Mouse (Mus musculus): ENCODE measurements around the gene Sdc3.

Sdc3 gene

GRCm38 (mm10) chr4:130791811-130792375 is 444 bp upstream of the Sdc3 start:
- DNase-seq (ENCODE audit: low read depth in 2 of 2, low spot score in 2 of 2), result peak in 1 of 2 experiments; percentile 8

DNA sequence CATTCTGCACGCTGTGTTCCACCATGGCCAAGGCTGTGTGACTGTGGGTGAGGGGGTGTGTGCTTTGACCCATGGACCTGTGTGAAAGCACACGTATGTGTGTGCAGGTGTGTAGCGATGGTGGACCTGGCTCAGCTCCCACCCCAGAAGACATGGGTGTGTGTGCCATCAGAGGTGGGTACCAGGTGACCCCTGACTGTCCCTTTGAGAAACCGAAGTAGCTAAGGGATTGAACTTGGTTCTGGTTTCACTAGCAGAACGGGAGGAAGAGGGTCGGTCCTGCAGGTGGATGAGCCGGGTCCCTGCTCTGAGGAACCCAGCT is 804 bp downstream of the Sdc3 start:
- DNase-seq (ENCODE audit: low read depth in 2 of 2, low spot score in 2 of 2), result no peak

- DNase-seq (ENCODE audit: low read depth in 2 of 2, low spot score in 2 of 2), result no peak
These were observed 2.4 kb downstream of the Sdc3 start for GRCm38 (mm10) chr4:130794771-130795170.

GRCm38 (mm10) chr4:130795970-130796369 is 3.6 kb downstream of the Sdc3 start:
- DNase-seq (ENCODE audit: low read depth in 2 of 2, low spot score in 2 of 2), result no peak

DNA sequence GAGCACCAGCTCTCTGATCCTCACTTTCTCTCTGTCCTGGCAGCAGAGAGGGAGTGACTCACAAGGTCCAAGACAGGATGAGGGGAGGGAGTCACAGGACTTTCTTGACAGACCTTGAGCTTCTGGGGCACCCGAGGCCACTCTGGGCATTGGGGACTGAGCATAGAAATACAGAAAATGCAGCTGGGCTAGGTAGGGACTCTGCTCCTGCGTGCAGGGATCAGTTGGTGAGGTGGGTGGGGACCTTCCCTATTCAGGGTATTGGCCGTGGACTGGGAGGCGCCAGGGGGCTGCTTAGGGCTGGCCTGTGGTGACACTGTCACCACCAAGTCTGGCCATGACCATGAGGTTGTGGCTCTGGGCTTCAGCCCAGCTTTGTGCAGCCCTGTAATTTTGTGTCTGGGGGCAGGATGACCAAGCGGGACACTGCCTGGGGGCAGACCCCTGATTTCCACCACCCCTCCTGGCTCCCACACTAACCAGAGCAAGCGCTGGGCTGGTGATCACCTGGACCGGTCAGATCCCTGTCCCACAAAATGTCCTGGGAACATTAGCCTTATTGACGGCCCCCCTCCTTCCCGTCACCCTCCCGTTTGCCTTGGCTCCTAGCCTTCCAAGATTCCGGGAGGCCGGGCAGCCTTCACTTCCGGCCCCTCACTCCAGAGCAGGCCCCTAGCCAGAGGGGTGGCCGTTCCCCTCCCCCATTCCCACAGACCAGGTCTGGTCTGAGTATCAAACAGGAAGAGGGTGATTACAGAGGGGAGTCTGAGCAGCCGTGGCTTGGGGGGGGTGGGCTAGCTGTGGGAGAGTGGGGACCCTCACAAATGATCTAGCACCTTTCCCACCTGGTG is 5.1 kb downstream of the Sdc3 start:
- DNase-seq (ENCODE audit: low read depth in 2 of 2, low spot score in 2 of 2), result no peak

GRCm38 (mm10) chr4:130798416-130798815 is 6.1 kb downstream of the Sdc3 start:
- no peak for DNase-seq (ENCODE audit: low read depth in 2 of 2, low spot score in 2 of 2)

GRCm38 (mm10) chr4:130799118-130799517 is 6.8 kb downstream of the Sdc3 start:
- no peak for DNase-seq (ENCODE audit: low read depth in 2 of 2, low spot score in 2 of 2)

GRCm38 (mm10) chr4:130799582-130799981 is 7.2 kb downstream of the Sdc3 start:
- no peak for DNase-seq (ENCODE audit: low read depth in 2 of 2, low spot score in 2 of 2)

DNA sequence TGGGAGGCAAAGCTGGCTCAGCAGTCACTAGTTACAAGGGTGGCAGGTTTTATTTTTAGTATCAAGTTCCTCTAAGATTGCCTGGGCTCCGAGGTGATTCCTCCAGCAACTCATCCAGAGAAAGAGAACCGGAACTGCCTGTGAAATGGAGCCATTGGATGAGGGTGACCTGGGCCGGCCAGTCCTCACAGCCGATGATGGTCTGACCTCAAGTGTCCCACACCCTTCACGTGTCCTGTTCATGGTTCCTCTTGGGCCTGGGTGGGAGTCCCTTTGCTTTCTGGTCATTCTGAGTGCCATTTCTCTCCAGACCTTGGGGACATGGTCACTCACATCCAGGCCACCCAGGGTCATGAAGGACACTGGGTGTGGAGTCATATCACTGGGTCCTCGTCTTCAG is 7.8 kb downstream of the Sdc3 start:
- DNase-seq (ENCODE audit: low read depth in 2 of 2, low spot score in 2 of 2), result no peak

GRCm38 (mm10) chr4:130801198-130801597 is 8.9 kb downstream of the Sdc3 start:
- DNase-seq (ENCODE audit: low read depth in 2 of 2, low spot score in 2 of 2), result no peak

DNA sequence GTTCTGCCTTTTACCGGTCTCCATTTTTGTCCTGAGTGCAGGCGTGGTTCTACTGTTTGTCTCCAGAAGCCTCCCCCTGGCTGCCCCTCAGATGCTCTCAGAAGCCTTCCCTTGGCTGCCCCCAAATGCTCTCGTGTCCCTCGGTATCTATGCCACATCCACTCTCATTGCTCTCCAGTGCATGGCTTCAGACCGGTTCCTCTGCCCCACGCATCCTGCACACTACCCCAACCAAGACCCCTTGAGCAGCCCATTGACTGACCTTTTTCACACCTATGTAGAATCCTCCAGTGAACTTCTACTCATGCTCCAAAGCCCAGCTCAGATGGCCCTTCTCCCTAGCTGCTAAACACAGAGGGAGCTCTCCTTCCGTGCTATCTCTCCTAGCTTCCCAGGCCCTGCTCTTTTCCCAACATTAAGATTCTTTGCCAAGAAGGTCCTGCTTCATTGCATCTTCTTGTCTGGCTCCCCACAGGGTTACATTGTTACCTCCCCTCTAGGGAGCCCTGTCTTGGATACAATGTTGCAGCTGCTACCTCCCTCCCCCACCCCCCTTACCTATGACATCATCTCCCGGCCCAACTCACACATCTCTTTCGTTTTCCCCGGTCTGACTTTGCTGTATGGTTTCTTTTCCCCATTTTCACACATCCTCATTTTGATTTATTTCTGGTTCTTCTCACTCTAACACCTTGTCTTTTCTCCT is 9.4 kb downstream of the Sdc3 start:
- DNase-seq (ENCODE audit: low read depth in 2 of 2, low spot score in 2 of 2), result no peak

- DNase-seq (ENCODE audit: low read depth in 2 of 2, low spot score in 2 of 2), result no peak
These were observed 11.3 kb downstream of the Sdc3 start for GRCm38 (mm10) chr4:130803591-130803990.

- DNase-seq (ENCODE audit: low read depth in 2 of 2, low spot score in 2 of 2), result no peak
These were observed 12.0 kb downstream of the Sdc3 start for GRCm38 (mm10) chr4:130804292-130804691.

DNA sequence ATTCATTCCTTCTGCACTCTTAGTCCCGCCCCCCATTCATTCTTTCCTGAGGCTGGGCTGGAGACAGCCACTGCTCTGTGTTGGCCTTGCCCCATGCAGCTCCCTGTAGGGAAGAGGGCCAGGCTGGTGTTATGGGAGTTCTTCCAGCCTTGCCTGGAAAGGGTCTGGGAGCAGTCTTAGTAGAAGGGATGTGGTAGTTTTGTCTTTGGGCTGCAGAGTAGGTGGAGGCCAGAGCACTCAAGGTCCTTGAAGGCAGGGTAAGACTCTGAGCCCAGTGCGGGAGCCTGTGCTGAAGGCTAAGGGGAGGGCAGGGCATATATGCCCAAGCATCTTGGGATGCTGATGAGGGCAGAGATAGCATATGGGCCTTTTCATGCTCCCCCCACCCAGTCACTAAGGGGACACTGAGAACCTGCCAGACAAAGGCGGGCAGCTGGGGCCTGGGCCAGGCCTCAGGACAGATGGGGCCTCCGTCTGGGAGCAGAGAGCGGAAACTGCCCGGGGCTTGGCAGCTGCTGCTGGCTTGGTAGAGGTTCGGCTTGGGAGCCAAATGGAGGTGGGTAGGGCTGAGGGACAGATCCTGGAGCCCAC is 12.5 kb downstream of the Sdc3 start:
- no peak for DNase-seq (ENCODE audit: low read depth in 2 of 2, low spot score in 2 of 2)

- DNase-seq (ENCODE audit: low read depth in 2 of 2, low spot score in 2 of 2), result no peak
These were observed 13.4 kb downstream of the Sdc3 start for GRCm38 (mm10) chr4:130805746-130806145.

DNA sequence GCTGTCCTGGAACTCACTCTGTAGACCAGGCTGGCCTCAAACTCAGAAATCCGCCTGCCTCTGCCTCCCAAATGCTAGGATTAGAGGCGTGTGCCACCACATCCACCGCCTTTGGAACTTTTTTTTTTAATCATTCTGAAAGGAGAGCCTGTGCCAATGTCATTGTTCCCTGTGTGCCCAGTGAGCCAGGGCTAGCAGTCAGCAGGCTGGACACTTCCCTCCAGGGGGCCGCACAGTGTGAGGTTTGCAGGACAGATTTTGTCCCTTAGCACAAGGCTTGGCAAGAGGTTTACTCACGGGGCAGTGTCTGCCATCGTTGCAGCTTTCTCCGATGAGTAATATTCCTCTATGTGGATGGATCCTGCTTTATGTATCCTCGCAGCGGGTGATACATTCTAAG is 14.4 kb downstream of the Sdc3 start:
- no peak for DNase-seq (ENCODE audit: low read depth in 2 of 2, low spot score in 2 of 2)

DNA sequence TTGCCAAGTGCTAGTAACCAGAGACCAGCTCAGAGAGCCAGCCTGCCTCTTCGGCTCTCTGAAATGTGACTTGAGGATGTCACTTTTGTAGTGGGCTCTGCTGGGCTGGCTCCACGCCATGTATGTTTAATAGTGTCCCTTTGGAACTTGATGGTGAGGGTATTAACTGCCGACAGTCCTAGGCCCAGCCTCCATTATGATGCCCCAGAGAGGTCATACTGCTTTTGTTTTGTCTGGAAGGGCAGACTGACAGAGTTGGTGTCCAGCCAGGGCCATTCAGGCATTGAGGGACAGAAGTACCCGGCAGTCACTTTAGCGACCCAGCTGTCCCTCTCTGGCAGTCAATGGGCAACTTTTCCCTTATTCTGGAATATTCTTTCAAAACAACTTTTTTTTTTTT is 17.4 kb downstream of the Sdc3 start:
- DNase-seq (ENCODE audit: low read depth in 2 of 2, low spot score in 2 of 2), result no peak

DNA sequence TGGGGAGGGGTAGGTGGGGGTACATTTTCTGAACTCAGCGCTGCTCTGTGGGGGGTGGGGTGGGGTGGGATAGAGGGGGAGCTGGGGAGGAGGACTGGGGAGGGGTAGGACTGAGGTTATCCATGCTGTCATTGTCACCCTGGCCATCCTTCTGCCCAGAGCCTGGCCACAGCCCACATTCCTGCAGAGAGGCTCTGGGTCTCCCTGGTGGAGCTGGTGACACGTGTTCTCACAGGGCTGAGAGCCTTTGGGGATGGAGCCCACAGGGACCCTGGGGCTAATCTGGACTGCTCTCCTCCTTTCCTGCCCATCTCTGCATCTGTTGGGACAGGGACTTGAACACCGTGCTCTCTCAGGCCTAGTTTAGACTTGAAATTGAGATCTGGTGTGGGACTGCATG is 18.5 kb downstream of the Sdc3 start:
- DNase-seq (ENCODE audit: low read depth in 2 of 2, low spot score in 2 of 2), result no peak

DNA sequence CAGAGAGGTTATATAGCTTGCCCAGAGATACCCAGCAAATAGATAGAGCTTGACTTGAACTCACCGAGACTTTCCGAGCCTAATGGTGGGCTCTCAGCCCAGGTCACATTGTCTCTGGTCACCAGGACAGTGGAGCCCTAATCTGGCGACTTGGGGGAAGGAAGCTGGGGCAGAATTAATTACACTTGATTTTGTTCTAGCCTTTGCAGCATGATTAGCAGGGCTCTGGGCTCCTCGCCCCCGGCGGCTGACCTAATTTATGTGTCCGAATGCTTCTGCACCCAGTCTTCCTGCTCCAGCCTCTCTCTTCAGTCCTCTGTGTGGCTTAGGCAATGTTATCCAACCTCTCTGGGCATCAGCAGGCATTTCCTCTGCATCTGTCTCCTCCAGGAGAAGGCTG is 19.0 kb downstream of the Sdc3 start:
- no peak for DNase-seq (ENCODE audit: low read depth in 2 of 2, low spot score in 2 of 2)

GRCm38 (mm10) chr4:130813958-130814357 is 21.6 kb downstream of the Sdc3 start:
- DNase-seq (ENCODE audit: low read depth in 2 of 2, low spot score in 2 of 2), result no peak

GRCm38 (mm10) chr4:130814742-130815330 is 22.5 kb downstream of the Sdc3 start:
- no peak for DNase-seq (ENCODE audit: low read depth in 2 of 2, low spot score in 2 of 2)

DNA sequence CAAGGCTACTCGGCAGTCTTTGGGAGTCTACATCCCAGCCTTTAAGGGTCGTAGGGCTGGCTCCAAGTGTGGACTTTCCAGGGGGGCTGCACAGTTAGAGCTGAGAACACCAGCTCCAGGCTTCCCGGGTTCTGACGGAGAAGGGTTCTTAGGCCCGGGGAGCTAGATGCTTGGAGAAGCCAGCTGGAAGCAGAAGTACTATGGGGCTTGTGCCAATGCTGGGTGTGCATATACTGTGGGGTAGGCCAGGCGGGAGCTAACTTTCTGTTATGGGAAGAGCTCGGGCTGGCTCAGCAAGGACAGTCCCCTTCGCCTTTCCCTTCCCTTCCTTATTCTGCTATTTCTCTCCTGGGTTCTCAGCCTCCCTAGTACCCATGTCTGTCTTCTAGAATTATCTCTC is 23.5 kb downstream of the Sdc3 start:
- DNase-seq (ENCODE audit: low read depth in 2 of 2, low spot score in 2 of 2), result no peak

Measured in CD8-positive naive resting alpha-beta T cell, adult 2 months (primary cell).